Mouse (Mus musculus) midbrain, embryonic 13.5 days (tissue): Measurements from ENCODE around the gene Tsnaxip1. TPM values are rescaled to one million over a fixed set of nuclear protein-coding genes. Genes with fewer than 3 reads are reported as not detected.
"Not testable (repeated sequence)": the region's sequence is repeated elsewhere in the genome, so short reads cannot be mapped to it uniquely, and the experiment has no call there.

ENCODE experiments used
- ATAC-seq: fragments of 200-750 bp; cut with Nextera tagmentation; 2 replicates; pipeline ENCODE4 v1.8.0; 2017; ENCODE audit warnings: mild to moderate bottlenecking, moderate TSS enrichment, moderate library complexity
- H3K27ac ChIP-seq: fragments of 300-500 bp; sonication (generic); 2 replicates; pipeline ENCODE4 v1.5.1; 2015; ENCODE audit warnings: inconsistent platforms, mild to moderate bottlenecking, moderate library complexity
- H3K27me3 ChIP-seq: fragments of 300-500 bp; sonication (generic); 2 replicates; pipeline ENCODE4 v1.6.1; 2015; ENCODE audit warnings: mild to moderate bottlenecking, inconsistent platforms
- H3K36me3 ChIP-seq: fragments of 300-500 bp; sonication (generic); 2 replicates; pipeline ENCODE4 v1.6.1; 2015; ENCODE audit warnings: mild to moderate bottlenecking, inconsistent platforms
- H3K4me1 ChIP-seq: fragments of 300-500 bp; sonication (generic); replicated peaks from 2 replicates; pipeline ENCODE4 v1.6.1; 2015; ENCODE audit warnings: inconsistent platforms
- H3K4me2 ChIP-seq: fragments of 300-500 bp; sonication (generic); replicated peaks from 2 replicates; pipeline ENCODE4 v1.6.1; 2015; ENCODE audit warnings: moderate library complexity, mild to moderate bottlenecking, inconsistent platforms
- H3K4me3 ChIP-seq: fragments of 300-500 bp; sonication (generic); replicated peaks from 2 replicates; pipeline ENCODE4 v1.5.1; 2015; ENCODE audit warnings: mild to moderate bottlenecking, inconsistent platforms
- H3K9ac ChIP-seq: fragments of 300-500 bp; sonication (generic); replicated peaks from 2 replicates; pipeline ENCODE4 v1.6.1; 2015; ENCODE audit warnings: mild to moderate bottlenecking, inconsistent platforms
- H3K9me3 ChIP-seq: fragments of 300-500 bp; sonication (generic); 2 replicates; pipeline ENCODE4 v1.6.1; 2016; ENCODE audit warnings: mild to moderate bottlenecking, inconsistent platforms
- WGBS: fragments of 180-500 bp; shearing (Covaris S2); methylation state at CpG from one replicate; pipeline ENCODE4 v1.1.7; 2015; 5-methylcytosine and 5-hydroxymethylcytosine counted together
- polyA plus RNA-seq: library from polyadenylated mRNA; unstranded; fragments of >200 nt; fragmentation: Nextera tagmentation; extraction: Ambion mirVana; gene quantifications from 2 replicates; pipeline ENCODE4 v1.2.1, GENCODE M21; 2015

Tsnaxip1 gene
- polyA plus RNA-seq, 1 experiment from 2014 or later = 0.36 TPM

DNA sequence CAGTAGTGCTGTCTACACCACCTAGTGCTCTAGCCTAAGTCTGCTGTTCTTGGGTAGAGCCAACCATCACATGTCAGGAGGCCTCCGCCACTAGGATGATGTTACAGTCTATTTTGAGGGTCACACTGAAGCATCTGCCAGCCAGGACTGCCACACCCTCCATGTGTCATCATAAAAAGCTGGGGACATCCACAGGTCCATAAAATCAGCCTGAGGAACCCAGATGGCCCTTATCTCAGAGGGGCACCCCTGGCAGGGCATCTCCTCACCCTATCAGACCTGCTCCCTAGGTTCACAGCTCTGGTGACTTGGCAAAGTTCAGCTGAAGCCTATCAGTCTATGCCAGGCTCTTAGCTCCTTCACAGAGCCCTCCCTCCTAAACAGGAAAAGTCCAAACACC lies 6.6 kb upstream of the Tsnaxip1 start:
- no peaks in the 10 kb centered on the region for H3K27me3 ChIP-seq
- no peak overlapping the region for H3K27ac ChIP-seq
- H3K9ac ChIP-seq = no peak overlapping the region
- no peak overlapping the region for H3K4me2 ChIP-seq
- H3K4me1 ChIP-seq = peaks cover 23% of the 10 kb centered on the region
- WGBS = 91% methylated on average over 1 of the region's 1 CpGs
- no peaks in the 10 kb centered on the region for H3K9me3 ChIP-seq
- ATAC-seq = 0 out of 2 replicates have a peak, but pooled peaks have one; percentile 27
- H3K36me3 ChIP-seq = peaks cover 64% of the 10 kb centered on the region
- H3K4me3 ChIP-seq = no peak overlapping the region

DNA sequence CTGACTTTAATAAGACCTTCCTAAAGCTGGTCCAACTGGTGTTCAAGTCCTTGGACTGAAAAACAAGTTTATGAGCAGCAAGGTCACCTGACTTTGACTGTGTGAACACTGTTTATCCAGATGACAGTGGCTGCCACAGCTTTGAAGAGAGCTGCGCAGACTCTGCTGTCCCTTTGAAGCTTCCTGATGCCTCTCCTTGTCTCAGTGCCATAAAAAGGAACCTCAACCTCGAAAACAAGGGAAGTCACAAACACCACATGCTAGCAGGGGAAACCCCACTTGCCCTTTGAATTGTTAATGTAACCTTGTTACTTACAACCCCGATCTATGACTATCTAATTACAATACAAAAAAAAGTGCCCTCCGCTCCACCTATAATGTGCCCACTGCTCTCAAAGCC lies 2.0 kb upstream of the Tsnaxip1 start:
- ATAC-seq = no peak
- peak overlapping the region; percentile 99 for H3K4me2 ChIP-seq
- no peak overlapping the region for H3K27ac ChIP-seq
- peaks cover 32% of the 10 kb centered on the region for H3K4me1 ChIP-seq
- H3K9ac ChIP-seq = peak overlapping the region; percentile 96
- peaks cover 39% of the 10 kb centered on the region for H3K36me3 ChIP-seq
- no peaks in the 10 kb centered on the region for H3K9me3 ChIP-seq
- 89% methylated on average over 4 of the region's 4 CpGs for WGBS
- no peaks in the 10 kb centered on the region for H3K27me3 ChIP-seq
- peak overlapping the region; percentile 95 for H3K4me3 ChIP-seq

DNA sequence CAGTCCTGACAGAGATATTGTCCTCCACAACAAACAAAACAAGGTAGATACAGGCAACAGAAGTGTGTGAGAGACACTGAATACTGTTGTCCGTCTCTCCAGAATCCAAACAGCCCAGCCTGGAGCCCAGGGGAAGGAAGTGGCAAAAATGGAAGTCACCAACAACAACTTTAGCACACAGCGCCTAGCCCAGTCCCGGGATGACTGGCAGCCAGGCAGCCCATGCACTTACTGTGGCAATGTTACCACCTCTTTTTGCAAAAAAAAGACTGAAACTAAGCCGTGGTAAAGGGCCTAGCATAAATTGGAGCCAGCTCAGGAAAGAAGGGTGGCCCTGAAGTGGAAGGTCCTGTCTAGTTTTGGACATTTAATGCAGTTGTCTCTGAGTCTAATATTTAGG lies 1.2 kb upstream of the Tsnaxip1 start:
- no peaks in the 10 kb centered on the region for H3K27me3 ChIP-seq
- 0 out of 2 replicates have a peak overlapping the region, but pooled peaks have one; percentile 55 for H3K27ac ChIP-seq
- H3K9ac ChIP-seq = peak overlapping the region; percentile 96
- no peak for ATAC-seq
- H3K4me1 ChIP-seq = peaks cover 32% of the 10 kb centered on the region
- H3K36me3 ChIP-seq = peaks cover 30% of the 10 kb centered on the region
- H3K9me3 ChIP-seq = no peaks in the 10 kb centered on the region
- peak overlapping the region; percentile 99 for H3K4me2 ChIP-seq
- peak overlapping the region; percentile 95 for H3K4me3 ChIP-seq
- 14% methylated on average over 4 of the region's 4 CpGs for WGBS

DNA sequence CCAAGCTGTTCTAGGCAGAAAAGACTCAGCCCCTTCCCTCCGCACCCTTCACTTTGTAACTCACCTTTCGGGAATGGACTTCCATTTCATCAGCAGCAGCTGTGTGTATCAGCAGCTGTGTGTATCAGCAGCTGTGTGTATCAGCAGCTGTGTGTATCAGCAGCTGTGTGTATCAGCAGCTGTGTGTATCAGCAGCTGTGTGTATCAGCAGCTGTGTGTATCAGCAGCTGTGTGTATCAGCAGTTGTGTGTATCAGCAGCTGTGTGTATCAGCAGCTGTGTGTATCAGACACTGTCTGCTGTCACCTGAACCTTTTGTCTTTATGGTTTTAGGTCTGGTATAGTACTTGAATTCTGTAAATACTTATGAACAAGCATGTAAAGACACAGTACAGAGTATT lies 6.2 kb downstream of the Tsnaxip1 start:
- WGBS = 74% methylated on average over 2 of the region's 2 CpGs
- not testable (repeated sequence) for H3K9ac ChIP-seq, H3K4me1 ChIP-seq, H3K4me2 ChIP-seq, H3K27ac ChIP-seq, H3K36me3 ChIP-seq, H3K27me3 ChIP-seq, ATAC-seq, H3K4me3 ChIP-seq, H3K9me3 ChIP-seq

DNA sequence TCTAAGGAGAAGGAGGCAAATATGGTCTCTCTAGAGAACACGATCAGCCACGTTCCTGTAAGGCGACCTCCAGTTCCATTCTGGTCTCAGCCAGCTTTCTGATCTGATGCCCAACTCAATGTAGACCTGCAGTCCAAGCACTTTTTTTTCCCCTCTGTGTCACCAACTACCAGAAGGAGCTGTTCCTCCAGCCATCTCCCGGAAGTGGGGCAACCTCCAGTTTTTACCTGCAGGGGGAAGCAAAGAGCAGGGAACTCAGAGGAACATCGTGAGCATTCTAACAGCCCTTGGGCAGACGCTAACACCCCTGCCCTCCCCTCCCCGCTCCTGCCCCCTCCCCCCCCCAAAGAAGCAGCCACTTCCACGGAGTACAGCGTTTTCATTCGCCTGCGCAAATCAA lies 7.8 kb downstream of the Tsnaxip1 start:
- Histone ChIP-seq H3K4me1 (no peaks in the 10 kb centered on the region), H3K36me3 (no peaks in the 10 kb centered on the region), H3K9me3 (no peaks in the 10 kb centered on the region), H3K4me3 (no peak overlapping the region), H3K4me2 (no peak overlapping the region), H3K27ac (no peak overlapping the region), H3K27me3 (no peaks in the 10 kb centered on the region), H3K9ac (no peak overlapping the region)
- 31% methylated on average over 11 of the region's 11 CpGs for WGBS
- ATAC-seq = no peak

DNA sequence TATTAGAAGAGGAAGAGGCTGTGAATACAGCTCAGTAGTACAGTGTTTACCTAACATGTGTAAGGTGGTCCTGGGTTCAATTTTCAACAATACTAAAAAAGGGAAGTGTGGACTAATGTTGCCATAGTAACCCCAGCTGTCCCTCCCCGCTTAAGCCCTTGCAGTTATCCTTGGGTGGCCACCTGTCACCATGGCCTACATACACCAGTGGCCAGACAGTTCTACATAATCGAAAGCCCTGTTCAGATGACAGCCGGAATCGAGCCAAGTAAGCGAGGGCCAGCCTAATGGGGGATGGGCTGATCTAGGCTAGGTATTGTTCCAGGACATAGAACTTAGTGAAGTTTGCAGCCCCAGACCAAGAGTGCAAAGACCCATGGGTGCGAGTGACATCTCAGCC lies 9.5 kb downstream of the Tsnaxip1 start:
- H3K9ac ChIP-seq = no peak overlapping the region
- no peak overlapping the region for H3K4me3 ChIP-seq
- no peak overlapping the region for H3K4me2 ChIP-seq
- no peaks in the 10 kb centered on the region for H3K27me3 ChIP-seq
- 81% methylated on average over 6 of the region's 6 CpGs for WGBS
- H3K36me3 ChIP-seq = peaks cover 11% of the 10 kb centered on the region
- no peak overlapping the region for H3K27ac ChIP-seq
- no peaks in the 10 kb centered on the region for H3K9me3 ChIP-seq
- no peaks in the 10 kb centered on the region for H3K4me1 ChIP-seq
- no peak for ATAC-seq

DNA sequence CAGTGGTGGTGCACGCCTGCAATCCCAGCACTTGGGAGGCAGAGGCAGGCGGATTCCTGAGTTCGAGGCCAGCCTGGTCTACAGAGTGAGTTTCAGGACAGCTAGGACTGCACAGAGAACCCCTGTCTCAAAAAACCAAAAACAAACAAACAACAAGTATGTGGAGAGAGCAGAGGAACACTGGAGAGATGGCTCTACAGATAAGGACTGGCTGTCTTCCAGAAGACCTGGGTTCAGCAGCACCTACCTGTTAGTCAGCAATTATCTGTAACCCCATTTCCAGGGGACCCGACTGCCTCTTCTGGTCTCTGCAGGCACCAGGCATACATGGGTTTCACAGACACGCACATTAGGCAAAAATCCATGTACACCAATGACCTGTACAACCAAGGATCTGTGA lies 11.7 kb downstream of the Tsnaxip1 start:
- Histone ChIP-seq H3K27me3 (no peaks in the 10 kb centered on the region), H3K36me3 (peaks cover 29% of the 10 kb centered on the region), H3K9me3 (no peaks in the 10 kb centered on the region), H3K9ac (no peak overlapping the region), H3K4me2 (no peak overlapping the region), H3K27ac (no peak overlapping the region), H3K4me1 (no peaks in the 10 kb centered on the region), H3K4me3 (no peak overlapping the region)
- no peak for ATAC-seq
- 89% methylated on average over 5 of the region's 5 CpGs for WGBS

DNA sequence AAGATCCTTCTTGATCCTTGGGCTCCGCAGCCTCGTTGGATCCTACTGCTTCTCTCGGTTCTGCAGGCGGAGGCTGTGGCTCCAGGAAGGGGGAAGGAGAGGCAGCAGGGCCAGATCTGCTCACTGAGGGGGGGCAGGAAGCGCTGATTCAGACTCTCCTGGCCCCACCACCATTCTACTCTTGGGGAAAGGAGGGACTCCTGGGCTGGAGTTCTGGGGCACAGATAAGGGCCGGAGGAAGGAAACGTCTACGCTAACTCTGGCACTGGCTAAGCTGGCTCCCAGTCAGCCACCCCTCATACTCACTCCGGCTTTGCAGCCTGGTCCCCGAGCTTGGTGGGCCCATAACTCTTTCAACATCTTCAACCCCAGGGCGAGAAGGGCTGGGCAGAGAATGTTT lies 19.1 kb downstream of the Tsnaxip1 start:
- H3K27me3 ChIP-seq = no peaks in the 10 kb centered on the region
- H3K36me3 ChIP-seq = peaks cover 76% of the 10 kb centered on the region
- H3K4me2 ChIP-seq = no peak overlapping the region
- H3K4me3 ChIP-seq = no peak overlapping the region
- H3K9ac ChIP-seq = no peak overlapping the region
- peaks cover 8% of the 10 kb centered on the region for H3K4me1 ChIP-seq
- H3K27ac ChIP-seq = no peak overlapping the region
- WGBS = 92% methylated on average over 11 of the region's 11 CpGs
- no peaks in the 10 kb centered on the region for H3K9me3 ChIP-seq
- ATAC-seq = no peak

DNA sequence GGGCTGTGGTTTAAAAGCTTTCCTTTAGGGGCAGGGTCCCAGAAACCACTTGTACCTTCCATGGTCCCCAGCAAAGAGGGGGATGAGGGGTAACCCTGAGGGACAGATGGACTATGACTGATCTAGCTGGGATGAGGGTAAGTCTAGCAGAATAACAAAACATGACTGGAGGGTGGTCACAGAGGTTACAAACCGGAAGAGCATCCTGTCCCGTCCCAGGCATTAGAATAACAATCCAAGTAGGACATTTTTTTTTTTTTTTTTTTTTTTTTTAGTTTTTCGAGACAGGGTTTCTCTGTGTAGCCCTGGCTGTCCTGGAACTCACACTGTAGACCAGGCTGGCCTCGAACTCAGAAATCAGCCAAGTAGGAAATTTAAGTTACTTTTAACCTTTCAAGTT lies 22.5 kb downstream of the Tsnaxip1 start:
- Histone ChIP-seq H3K27ac (no peak overlapping the region), H3K9me3 (no peaks in the 10 kb centered on the region), H3K4me1 (peaks cover 8% of the 10 kb centered on the region), H3K36me3 (peaks cover 47% of the 10 kb centered on the region), H3K4me3 (no peak overlapping the region; the same call in 1 of the 2 replicates), H3K27me3 (no peaks in the 10 kb centered on the region), H3K4me2 (peak overlapping the region; percentile 40; the same call in 1 of the 2 replicates), H3K9ac (no peak overlapping the region; the same call in 1 of the 2 replicates)
- ATAC-seq = no peak
- 95% methylated on average over 4 of the region's 4 CpGs for WGBS

DNA sequence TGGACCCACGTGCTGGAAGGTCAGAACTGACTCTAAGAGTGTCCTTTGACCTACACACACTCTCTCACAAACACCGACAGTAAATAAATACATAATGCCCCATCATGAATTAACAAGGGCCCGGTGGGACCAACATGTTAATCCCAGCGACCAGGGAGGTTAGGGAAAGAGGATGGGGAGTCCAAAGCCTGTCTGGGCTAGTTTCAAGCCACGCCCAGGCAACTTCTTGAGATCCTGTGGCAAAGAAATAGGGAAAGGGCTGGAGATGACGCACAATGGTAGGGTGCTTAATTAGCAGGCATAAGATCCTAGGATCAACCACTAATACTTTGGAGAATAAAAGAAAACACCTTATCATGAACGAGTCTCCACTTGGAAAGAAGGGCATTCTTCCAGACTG lies 23.1 kb downstream of the Tsnaxip1 start:
- Histone ChIP-seq H3K4me2 (peak overlapping the region; percentile 40), H3K4me3 (peak overlapping the region; percentile 19), H3K27ac (no peak overlapping the region), H3K36me3 (peaks cover 41% of the 10 kb centered on the region), H3K9ac (peak overlapping the region; percentile 48; the same call in 1 of the 2 replicates), H3K4me1 (peaks cover 8% of the 10 kb centered on the region), H3K9me3 (no peaks in the 10 kb centered on the region), H3K27me3 (no peaks in the 10 kb centered on the region)
- ATAC-seq = no peak
- WGBS = 75% methylated on average over 7 of the region's 7 CpGs

DNA sequence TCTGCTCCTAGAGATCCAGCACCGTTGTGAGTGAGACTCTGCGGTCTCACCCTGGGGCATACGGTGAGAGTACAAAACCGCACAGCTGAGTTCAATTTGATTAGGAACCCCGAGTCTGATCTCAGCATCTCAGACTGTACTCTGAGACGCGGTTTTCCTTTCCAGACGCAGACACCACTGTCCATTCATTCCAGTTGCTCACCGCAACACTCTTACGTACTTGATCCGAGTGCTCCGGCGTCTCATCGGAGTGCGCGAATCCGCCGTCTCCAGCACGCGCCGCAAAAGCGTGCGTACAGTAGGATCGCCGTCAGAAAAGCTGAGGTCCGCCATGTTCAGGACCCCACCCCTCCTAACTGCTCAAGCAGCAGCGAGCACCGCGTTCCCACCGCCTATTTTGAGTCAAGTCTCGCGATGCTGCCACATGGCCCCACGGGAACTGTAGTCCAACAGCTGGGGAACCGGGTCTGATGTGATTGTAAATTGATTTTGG lies 24.2 kb downstream of the Tsnaxip1 start:
- Histone ChIP-seq H3K4me3 (peak overlapping the region; percentile 90), H3K4me1 (peaks cover 17% of the 10 kb centered on the region), H3K27me3 (no peaks in the 10 kb centered on the region), H3K4me2 (peak overlapping the region; percentile 83), H3K9me3 (no peaks in the 10 kb centered on the region), H3K27ac (peak overlapping the region; percentile 80), H3K36me3 (peaks cover 30% of the 10 kb centered on the region), H3K9ac (peak overlapping the region; percentile 84)
- ATAC-seq = peak; percentile 81
- WGBS = under 1% methylated on average over 34 of the region's 34 CpGs

DNA sequence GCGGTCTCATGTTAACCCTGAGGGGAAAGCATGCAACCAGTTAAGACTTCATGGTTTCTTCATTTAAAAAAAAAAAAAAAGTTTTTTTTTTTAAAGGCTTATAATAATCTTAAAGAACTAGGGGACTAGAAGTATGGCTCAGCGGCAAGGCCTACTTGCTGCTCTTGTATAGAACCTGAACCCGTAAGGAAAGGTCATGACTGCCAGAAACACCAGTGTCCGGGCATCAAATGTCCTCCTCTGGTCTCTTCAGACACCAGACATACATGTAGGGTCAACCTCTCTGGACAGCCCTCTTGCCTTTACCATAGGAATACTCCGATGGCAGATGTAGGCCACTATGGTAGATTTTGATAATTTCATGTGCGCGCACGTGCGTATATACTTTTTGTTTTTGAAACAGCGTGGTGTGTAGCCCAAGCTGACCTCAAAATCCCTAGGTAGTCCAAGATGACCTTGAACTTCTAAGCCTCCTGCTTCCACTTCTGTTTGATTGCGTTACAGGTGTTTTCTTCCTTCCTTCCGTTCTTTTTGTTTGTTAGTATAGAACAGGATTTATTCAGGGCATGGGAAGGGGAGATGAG lies 24.7 kb downstream of the Tsnaxip1 start:
- WGBS = 79% methylated on average over 12 of the region's 12 CpGs
- no peak overlapping the region for H3K4me2 ChIP-seq
- H3K27ac ChIP-seq = no peak overlapping the region
- H3K9me3 ChIP-seq = no peaks in the 10 kb centered on the region
- H3K4me1 ChIP-seq = peaks cover 23% of the 10 kb centered on the region
- ATAC-seq = no peak
- H3K36me3 ChIP-seq = peaks cover 25% of the 10 kb centered on the region
- peak overlapping the region; percentile 90; the same call in 1 of the 2 replicates for H3K4me3 ChIP-seq
- no peaks in the 10 kb centered on the region for H3K27me3 ChIP-seq
- no peak overlapping the region for H3K9ac ChIP-seq

DNA sequence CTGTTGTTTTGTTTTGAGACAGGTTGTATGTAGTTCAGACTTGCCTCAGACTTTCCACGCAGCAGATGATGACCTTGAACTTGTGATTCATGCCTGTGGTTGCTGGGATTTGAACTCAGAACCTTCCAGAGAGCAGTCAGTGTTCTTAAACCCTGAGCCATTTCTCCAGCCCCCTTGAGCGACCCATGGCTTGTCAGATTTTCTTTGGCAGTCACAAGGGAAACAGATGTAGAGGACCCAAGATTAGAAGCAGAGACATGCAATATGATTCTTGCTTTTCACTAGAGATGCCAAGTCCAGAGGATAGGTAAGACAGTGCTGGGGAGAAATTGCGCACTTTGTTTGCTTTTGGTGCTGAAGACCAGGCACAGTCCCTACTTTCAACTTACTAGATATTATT lies 25.6 kb downstream of the Tsnaxip1 start, which contains the start of gene Cenpt:
Cenpt (minus strand) TSS at position 101 of the 400 bp plus-strand sequence.
- peaks cover 32% of the 10 kb centered on the region for H3K4me1 ChIP-seq
- H3K27me3 ChIP-seq = no peaks in the 10 kb centered on the region
- ATAC-seq = no peak
- peak within 1 kb of the TSS; percentile 90; the same call in 1 of the 2 replicates for H3K4me3 ChIP-seq
- 93% methylated on average over 3 of the region's 3 CpGs for WGBS
- H3K36me3 ChIP-seq = peaks cover 16% of the 10 kb centered on the region
- no peak within 1 kb of the TSS for H3K9ac ChIP-seq
- no peak within 1 kb of the TSS for H3K27ac ChIP-seq
- no peak within 1 kb of the TSS for H3K4me2 ChIP-seq
- no peaks in the 10 kb centered on the region for H3K9me3 ChIP-seq
